Mouse (Mus musculus) neural tube, embryonic 11.5 days (tissue): ENCODE data around the gene Sfxn1. TPM values are rescaled to one million over a fixed set of nuclear protein-coding genes. Genes with fewer than 3 reads are reported as not detected.

Source experiments
- ATAC-seq: fragments of 200-750 bp; cut with Nextera tagmentation; 2 replicates; pipeline ENCODE4 v1.8.0; 2017; ENCODE audit warnings: moderate number of reproducible peaks, mild to moderate bottlenecking, moderate TSS enrichment, moderate library complexity; ENCODE audit not compliant: insufficient read depth, low FRiP score, low TSS enrichment
- DNase-seq: peaks from one replicate; pipeline ENCODE4 v3.0.0-alpha.2; 2015; ENCODE audit warnings: low spot score
- H3K27ac ChIP-seq: fragments of 300-500 bp; sonication (generic); 2 replicates; pipeline ENCODE4 v1.5.1; 2014; ENCODE audit warnings: low read depth, mild to moderate bottlenecking, low read length
- H3K27me3 ChIP-seq: fragments of 300-500 bp; sonication (generic); 2 replicates; pipeline ENCODE4 v1.6.1; 2014; ENCODE audit warnings: mild to moderate bottlenecking, low read length, mixed read lengths; ENCODE audit not compliant: control insufficient read depth, insufficient read depth
- H3K36me3 ChIP-seq: fragments of 300-500 bp; sonication (generic); 2 replicates; pipeline ENCODE4 v1.6.1; 2014; ENCODE audit warnings: mild to moderate bottlenecking, low read length, moderate library complexity, mixed read lengths; ENCODE audit not compliant: control insufficient read depth, insufficient read depth
- H3K4me1 ChIP-seq: fragments of 300-500 bp; sonication (generic); 2 replicates; pipeline ENCODE4 v1.6.1; 2014; ENCODE audit warnings: low read length, mixed read lengths; ENCODE audit not compliant: control insufficient read depth, insufficient read depth
- H3K4me2 ChIP-seq: fragments of 300-500 bp; sonication (generic); 2 replicates; pipeline ENCODE4 v1.6.1; 2014; ENCODE audit warnings: low read depth, mild to moderate bottlenecking, moderate library complexity
- H3K4me3 ChIP-seq: fragments of 300-500 bp; sonication (generic); 2 replicates; pipeline ENCODE4 v1.5.1; 2014; ENCODE audit warnings: low read depth, low read length
- H3K9ac ChIP-seq: fragments of 300-500 bp; sonication (generic); 2 replicates; pipeline ENCODE4 v1.6.1; 2014; ENCODE audit warnings: mild to moderate bottlenecking, low read length
- H3K9me3 ChIP-seq: fragments of 300-500 bp; sonication (generic); 2 replicates; pipeline ENCODE4 v1.6.1; 2016; ENCODE audit warnings: low read length; ENCODE audit not compliant: control insufficient read depth
- WGBS: fragments of 180-500 bp; shearing (Covaris S2); extraction: QIAGEN DNeasy Blood & Tissue Kit; methylation state at CpG from one replicate; pipeline ENCODE4 v1.1.7; 2014; 5-methylcytosine and 5-hydroxymethylcytosine counted together
- polyA plus RNA-seq: library from polyadenylated mRNA; unstranded; fragments of >200 nt; fragmentation: Nextera tagmentation; extraction: Ambion mirVana; gene quantifications from 2 replicates; pipeline ENCODE4 v1.2.1, GENCODE M21; 2014

Sfxn1 gene
- polyA plus RNA-seq, 1 experiment from 2014 or later: 83.0 TPM

- DNase-seq (no peak), ATAC-seq (no peak)
- Histone ChIP-seq H3K9ac (no peak overlapping the region), H3K36me3 (peaks cover 2% of the 10 kb centered on the region; the same call in 1 of the 2 replicates), H3K4me2 (no peak overlapping the region), H3K27ac (no peak overlapping the region), H3K9me3 (no peaks in the 10 kb centered on the region), H3K4me3 (no peak overlapping the region), H3K4me1 (no peaks in the 10 kb centered on the region), H3K27me3 (no peaks in the 10 kb centered on the region)
- 68% methylated on average over 4 of the region's 4 CpGs for WGBS
These were observed 12.5 kb downstream of the Sfxn1 start for GRCm38 (mm10) chr13:54084178-54084577.

DNA sequence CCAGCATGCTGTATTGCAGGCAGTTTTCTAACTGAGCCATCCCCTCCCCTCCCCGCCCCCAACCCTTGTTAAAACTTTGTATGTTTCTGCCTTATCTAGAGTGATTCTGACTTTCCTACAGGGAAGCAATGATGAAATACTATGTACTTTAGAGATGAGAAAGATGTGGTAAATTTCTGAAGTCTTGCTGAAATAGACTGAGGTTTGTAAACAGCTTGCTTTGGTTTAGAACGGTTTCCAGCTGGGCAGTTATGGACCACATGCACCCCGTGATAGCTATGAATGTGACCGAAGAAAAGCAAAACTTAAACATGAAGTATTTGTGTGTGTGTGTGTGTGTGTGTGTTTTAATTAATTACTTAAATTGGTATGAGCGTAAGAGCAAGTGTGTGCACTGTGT, 13.2 kb downstream of the Sfxn1 start:
- Histone ChIP-seq H3K27ac (no peak overlapping the region), H3K4me2 (no peak overlapping the region), H3K9ac (no peak overlapping the region), H3K9me3 (no peaks in the 10 kb centered on the region), H3K4me3 (no peak overlapping the region), H3K27me3 (no peaks in the 10 kb centered on the region), H3K36me3 (peaks cover 2% of the 10 kb centered on the region; the same call in 1 of the 2 replicates), H3K4me1 (no peaks in the 10 kb centered on the region)
- ATAC-seq: no peak
- DNase-seq: no peak
- WGBS: 91% methylated on average over 5 of the region's 5 CpGs

DNA sequence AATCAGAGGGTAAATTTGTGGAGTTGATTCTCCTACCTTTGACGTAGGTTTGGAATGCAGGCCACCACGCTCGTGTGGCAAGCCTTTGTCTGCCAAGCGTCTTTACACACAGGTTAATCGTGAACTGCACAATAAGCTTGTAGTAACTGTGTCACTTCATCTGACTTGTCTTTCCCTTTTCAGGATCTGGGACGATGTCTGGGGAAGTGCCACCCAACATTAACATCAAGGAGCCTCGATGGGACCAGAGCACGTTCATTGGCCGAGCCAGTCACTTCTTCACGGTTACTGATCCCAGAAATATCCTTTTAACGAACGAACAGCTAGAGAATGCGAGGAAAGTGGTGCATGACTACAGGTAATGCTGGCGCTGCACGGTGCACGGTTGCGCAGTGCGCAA, 13.6 kb downstream of the Sfxn1 start:
- Histone ChIP-seq H3K4me2 (no peak overlapping the region), H3K9me3 (no peaks in the 10 kb centered on the region), H3K27ac (no peak overlapping the region), H3K4me3 (no peak overlapping the region), H3K27me3 (no peaks in the 10 kb centered on the region), H3K36me3 (peaks cover 2% of the 10 kb centered on the region; the same call in 1 of the 2 replicates), H3K9ac (no peak overlapping the region), H3K4me1 (no peaks in the 10 kb centered on the region)
- ATAC-seq (no peak), DNase-seq (no peak)
- WGBS: 92% methylated on average over 18 of the region's 18 CpGs

GRCm38 (mm10) chr13:54091719-54092118, 20.1 kb downstream of the Sfxn1 start:
- no peaks in the 10 kb centered on the region for H3K4me1 ChIP-seq
- no peak overlapping the region for H3K4me3 ChIP-seq
- WGBS: 94% methylated on average over 6 of the region's 6 CpGs
- no peaks in the 10 kb centered on the region for H3K9me3 ChIP-seq
- H3K27me3 ChIP-seq: no peaks in the 10 kb centered on the region
- no peak overlapping the region for H3K9ac ChIP-seq
- H3K4me2 ChIP-seq: no peak overlapping the region
- H3K36me3 ChIP-seq: peaks cover 13% of the 10 kb centered on the region
- no peak overlapping the region for H3K27ac ChIP-seq
- ATAC-seq: no peak
- DNase-seq: no peak

GRCm38 (mm10) chr13:54094349-54094748, 22.7 kb downstream of the Sfxn1 start:
- ATAC-seq (no peak), DNase-seq (no peak)
- Histone ChIP-seq H3K4me1 (no peaks in the 10 kb centered on the region), H3K27me3 (no peaks in the 10 kb centered on the region), H3K4me3 (no peak overlapping the region), H3K36me3 (peaks cover 11% of the 10 kb centered on the region), H3K9me3 (no peaks in the 10 kb centered on the region), H3K4me2 (no peak overlapping the region), H3K9ac (no peak overlapping the region), H3K27ac (no peak overlapping the region)
- 95% methylated on average over 4 of the region's 4 CpGs for WGBS

DNA sequence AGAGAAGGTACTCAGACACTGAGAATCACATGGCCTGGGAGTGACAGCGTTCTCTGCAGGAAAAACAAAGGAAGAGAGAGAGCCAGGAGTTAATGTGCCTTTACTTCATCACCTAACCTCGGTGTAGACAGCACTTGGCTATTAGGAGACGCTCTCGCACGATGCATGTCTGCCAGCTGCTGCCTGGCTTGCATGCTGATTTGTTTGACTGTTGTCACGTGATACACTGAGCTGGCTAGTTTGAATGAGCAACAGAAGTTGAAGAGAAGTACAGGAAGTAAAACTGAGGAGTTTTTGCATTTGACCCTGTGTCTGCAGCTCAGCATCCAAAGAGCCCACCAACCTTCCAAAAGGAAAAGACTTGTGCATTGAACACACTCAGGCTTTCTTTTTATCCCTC, 23.3 kb downstream of the Sfxn1 start:
- peaks cover 11% of the 10 kb centered on the region for H3K36me3 ChIP-seq
- no peaks in the 10 kb centered on the region for H3K9me3 ChIP-seq
- WGBS: 86% methylated on average over 6 of the region's 6 CpGs
- no peak overlapping the region for H3K4me3 ChIP-seq
- no peak overlapping the region for H3K9ac ChIP-seq
- H3K27me3 ChIP-seq: no peaks in the 10 kb centered on the region
- no peak for DNase-seq
- no peak for ATAC-seq
- H3K4me1 ChIP-seq: no peaks in the 10 kb centered on the region
- H3K27ac ChIP-seq: no peak overlapping the region
- no peak overlapping the region for H3K4me2 ChIP-seq

DNA sequence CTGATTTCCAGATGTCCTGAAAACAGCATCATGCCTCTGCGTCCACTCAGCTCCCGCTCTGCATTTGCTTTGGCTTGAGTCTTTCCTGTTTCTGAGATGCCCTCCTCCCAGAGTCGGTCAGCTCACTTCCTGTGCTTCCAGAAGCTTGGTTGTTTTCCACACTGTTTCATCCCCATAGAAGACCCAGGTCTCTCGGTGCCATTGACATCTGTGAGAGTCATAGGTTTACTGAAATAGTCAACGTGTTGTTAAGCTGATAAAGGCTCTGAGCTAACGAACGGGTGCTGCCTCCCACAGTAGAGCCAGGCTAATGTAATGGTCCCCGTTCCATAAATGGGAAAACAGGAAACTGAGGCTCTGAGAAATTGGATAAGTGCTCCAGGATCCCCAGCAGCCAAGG, 24.1 kb downstream of the Sfxn1 start:
- Histone ChIP-seq H3K9ac (no peak overlapping the region), H3K4me1 (no peaks in the 10 kb centered on the region), H3K9me3 (no peaks in the 10 kb centered on the region), H3K27me3 (no peaks in the 10 kb centered on the region), H3K36me3 (peaks cover 13% of the 10 kb centered on the region), H3K4me3 (no peak overlapping the region), H3K27ac (no peak overlapping the region), H3K4me2 (no peak overlapping the region)
- 93% methylated on average over 8 of the region's 8 CpGs for WGBS
- no peak for DNase-seq
- no peak for ATAC-seq

DNA sequence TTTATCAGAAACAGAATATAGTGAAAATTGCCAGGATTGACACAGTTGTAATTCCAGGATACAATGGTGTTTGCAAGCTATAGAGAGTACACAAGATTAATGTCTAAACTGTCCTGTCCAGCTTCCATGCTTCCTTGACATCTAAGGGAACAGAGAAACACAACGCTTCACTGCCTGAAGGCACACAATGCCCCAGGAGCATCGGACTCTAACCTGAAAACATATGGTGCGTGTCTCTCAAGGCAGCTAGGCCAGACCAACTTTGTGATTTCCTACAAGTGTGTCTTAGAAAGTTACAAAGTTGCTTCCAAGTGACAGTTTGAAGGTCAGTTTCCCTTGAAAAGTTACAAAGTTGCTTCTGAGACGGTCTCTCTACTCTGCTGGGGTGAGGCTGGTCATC, 25.6 kb downstream of the Sfxn1 start:
- H3K36me3 ChIP-seq: peaks cover 8% of the 10 kb centered on the region

DNA sequence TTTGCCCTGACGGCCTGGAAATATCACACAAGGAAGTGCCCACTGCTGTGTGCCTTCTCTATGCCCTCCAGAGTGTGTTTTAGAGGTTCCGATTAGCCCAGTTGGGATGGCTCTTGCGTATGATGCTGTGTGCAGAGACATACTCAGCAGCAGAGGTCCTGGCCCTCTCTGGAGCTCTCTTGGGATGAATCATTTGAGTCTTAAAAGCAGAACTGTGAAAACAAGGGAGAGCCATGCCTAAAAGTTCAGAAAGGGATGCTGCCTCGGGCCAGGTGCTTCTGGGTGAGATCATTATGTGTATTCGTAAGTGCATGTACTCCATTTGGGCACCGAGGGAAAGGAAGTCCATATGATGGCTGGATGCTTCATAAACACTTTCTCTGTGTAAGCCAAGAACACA, 26.1 kb downstream of the Sfxn1 start:
- Histone ChIP-seq H3K27me3 (no peaks in the 10 kb centered on the region), H3K9ac (no peak overlapping the region), H3K4me3 (no peak overlapping the region), H3K36me3 (peaks cover 7% of the 10 kb centered on the region), H3K9me3 (no peaks in the 10 kb centered on the region), H3K4me2 (no peak overlapping the region), H3K4me1 (no peaks in the 10 kb centered on the region), H3K27ac (no peak overlapping the region)
- 93% methylated on average over 6 of the region's 6 CpGs for WGBS
- ATAC-seq (no peak), DNase-seq (no peak)

More for the DNA sequence above, 25.6 kb downstream of the Sfxn1 start:
- ATAC-seq (no peak), DNase-seq (no peak)
- H3K4me2 ChIP-seq: no peak overlapping the region
- H3K9me3 ChIP-seq: no peaks in the 10 kb centered on the region
- H3K9ac ChIP-seq: no peak overlapping the region
- H3K4me1 ChIP-seq: no peaks in the 10 kb centered on the region
- H3K4me3 ChIP-seq: no peak overlapping the region
- H3K27ac ChIP-seq: no peak overlapping the region
- 93% methylated on average over 4 of the region's 4 CpGs for whole genome bisulfite sequencing
- H3K27me3 ChIP-seq: no peaks in the 10 kb centered on the region
